Mouse (Mus musculus): ENCODE data around the gene Itga8. TPM values are rescaled to one million over a fixed set of nuclear protein-coding genes. Genes with fewer than 3 reads are reported as not detected.

Itga8 gene
- polyA plus RNA-seq, 1 experiment from 2014 or later: 5.0 TPM

Other genes starting within 250 kb of the Itga8 start
- gene Mindy3, start 117.5 kb upstream of the Itga8 start, polyA plus RNA-seq (2016; fragmentation: Nextera tagmentation; extraction: Ambion mirVana): 43.9 and 44.8 TPM in 2 replicates

Data from hindbrain, embryonic 12.5 days (tissue).